Mouse (Mus musculus): Measurements from ENCODE around the gene Lrg1. TPM values are rescaled to one million over a fixed set of nuclear protein-coding genes. Genes with fewer than 3 reads are reported as not detected.

Gene Lrg1
- polyA plus RNA-seq (2014; fragmentation: Nextera tagmentation; extraction: Ambion mirVana), result 0.17 and 0.51 TPM in 2 replicates

DNA sequence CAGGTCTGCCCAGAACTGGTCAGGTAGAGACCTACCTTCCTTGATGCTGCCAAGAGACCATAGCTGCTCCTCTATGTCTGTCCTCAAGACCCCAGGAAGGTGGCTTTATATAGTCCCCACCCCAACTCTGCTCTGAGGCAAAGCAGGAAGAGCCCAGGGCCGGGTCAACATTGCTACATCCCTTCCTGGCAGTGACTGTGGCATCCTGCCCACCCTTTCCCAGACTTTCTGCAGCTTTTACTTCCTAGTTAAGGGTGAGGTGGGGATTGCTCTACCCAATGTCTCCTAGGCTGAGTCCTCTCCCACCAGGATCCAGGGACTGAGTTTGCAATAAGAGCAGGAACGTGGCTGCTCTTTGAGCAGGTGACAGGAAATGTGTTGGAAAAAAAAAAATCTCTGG, at the start of gene Lrg1:
Gene Lrg1 (minus strand): TSS at position 176 of the 400 bp plus-strand sequence.
- Histone ChIP-seq H3K9me3 (ENCODE audit: control insufficient read depth, low read length) (peaks cover 10% of the 10 kb centered on the region), H3K4me3 (ENCODE audit: low read depth, low read length) (no peak within 1 kb of the TSS), H3K4me1 (replicated peaks; ENCODE audit: control insufficient read depth, insufficient read depth, low read length) (peaks cover 10% of the 10 kb centered on the region), H3K9ac (ENCODE audit: low read length) (no peak within 1 kb of the TSS), H3K27me3 (ENCODE audit: control insufficient read depth, insufficient read depth, low read length) (peaks cover 60% of the 10 kb centered on the region), H3K4me2 (ENCODE audit: low read depth, low read length, severe bottlenecking) (no peak within 1 kb of the TSS), H3K27ac (ENCODE audit: low read depth, low read length) (no peak within 1 kb of the TSS), H3K36me3 (ENCODE audit: control insufficient read depth, insufficient read depth, low read length) (no peaks in the 10 kb centered on the region)
- WGBS, result 59% methylated on average over 2 of the region's 2 CpGs
- DNase-seq (ENCODE audit: low spot score), result no peak
- ATAC-seq (replicated peaks; ENCODE audit: low FRiP score), result no peak

GRCm38 (mm10) chr17:56171456-56171855, 49.7 kb upstream of the Lrg1 start:
- no peak overlapping the region for H3K27ac ChIP-seq (ENCODE audit: low read depth, low read length)
- no peak for ATAC-seq (replicated peaks; ENCODE audit: low FRiP score)

DNA sequence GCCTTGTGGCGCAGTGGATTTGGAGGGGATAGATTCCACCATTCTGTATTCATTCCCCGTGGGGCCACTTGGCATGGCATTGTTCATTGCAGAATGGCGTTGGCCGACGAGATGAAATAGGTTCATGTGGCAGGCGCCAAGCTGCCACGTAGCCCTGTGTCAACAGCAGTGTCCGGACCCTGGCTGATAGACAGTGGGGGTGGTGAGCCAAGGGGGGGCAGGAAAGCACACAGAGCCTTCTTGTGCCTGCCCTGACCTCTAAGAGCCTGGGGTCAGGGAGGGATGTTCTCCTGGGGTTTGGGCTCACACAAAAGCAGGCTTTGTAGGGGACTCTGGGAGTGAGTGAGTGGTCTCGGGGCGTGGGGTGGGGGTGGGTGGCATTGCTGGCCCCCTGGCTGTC, 48.8 kb upstream of the Lrg1 start:
- H3K4me3 ChIP-seq (ENCODE audit: low read depth, low read length), result no peak overlapping the region
- no peak for ATAC-seq (replicated peaks; ENCODE audit: low FRiP score)

More at GRCm38 (mm10) chr17:56171456-56171855, 49.7 kb upstream of the Lrg1 start:
- no peaks in the 10 kb centered on the region; the same call in 1 of the 2 replicates for H3K36me3 ChIP-seq (ENCODE audit: control insufficient read depth, insufficient read depth, low read length)
- no peak overlapping the region for H3K9ac ChIP-seq (ENCODE audit: low read length)
- no peak for DNase-seq (ENCODE audit: low spot score)
- WGBS, result 91% methylated on average over 9 of the region's 9 CpGs
- no peak overlapping the region for H3K4me2 ChIP-seq (ENCODE audit: low read depth, low read length, severe bottlenecking)
- peaks cover 8% of the 10 kb centered on the region; the same call in 1 of the 2 replicates for H3K4me1 ChIP-seq (replicated peaks; ENCODE audit: control insufficient read depth, insufficient read depth, low read length)
- H3K27me3 ChIP-seq (ENCODE audit: control insufficient read depth, insufficient read depth, low read length), result no peaks in the 10 kb centered on the region
- no peak overlapping the region for H3K4me3 ChIP-seq (ENCODE audit: low read depth, low read length)
- no peaks in the 10 kb centered on the region for H3K9me3 ChIP-seq (ENCODE audit: control insufficient read depth, low read length)

DNA sequence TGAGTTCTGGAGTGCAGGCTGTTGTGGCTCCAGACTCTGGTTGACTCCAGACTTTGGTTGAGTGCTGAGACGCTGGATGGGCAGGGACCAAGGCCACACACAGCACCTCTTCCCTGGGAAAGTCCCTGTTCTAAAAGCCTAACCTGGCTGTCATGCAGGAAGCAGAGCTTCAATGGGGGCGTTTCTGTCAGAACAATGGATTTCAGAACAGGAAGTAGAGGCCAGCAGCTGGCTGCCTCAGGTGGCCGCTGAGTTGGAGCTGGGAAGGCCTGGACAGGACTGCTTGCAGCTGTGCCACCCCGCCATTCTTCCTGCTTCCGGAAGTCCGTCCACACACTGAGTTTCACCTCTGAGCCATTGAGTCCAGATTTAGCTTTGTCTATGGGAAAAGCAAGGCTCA, 48.0 kb upstream of the Lrg1 start:
- Histone ChIP-seq H3K27ac (ENCODE audit: low read depth, low read length) (peak overlapping the region; percentile 25; the same call in 1 of the 2 replicates), H3K9me3 (ENCODE audit: control insufficient read depth, low read length) (no peaks in the 10 kb centered on the region), H3K9ac (ENCODE audit: low read length) (no peak overlapping the region), H3K4me2 (ENCODE audit: low read depth, low read length, severe bottlenecking) (no peak overlapping the region), H3K4me1 (replicated peaks; ENCODE audit: control insufficient read depth, insufficient read depth, low read length) (peaks cover 8% of the 10 kb centered on the region; the same call in 1 of the 2 replicates), H3K4me3 (ENCODE audit: low read depth, low read length) (no peak overlapping the region), H3K36me3 (ENCODE audit: control insufficient read depth, insufficient read depth, low read length) (no peaks in the 10 kb centered on the region), H3K27me3 (ENCODE audit: control insufficient read depth, insufficient read depth, low read length) (no peaks in the 10 kb centered on the region)
- no peak for ATAC-seq (replicated peaks; ENCODE audit: low FRiP score)
- no peak for DNase-seq (ENCODE audit: low spot score)
- 69% methylated on average over 6 of the region's 6 CpGs for WGBS

More for the DNA sequence above, 48.8 kb upstream of the Lrg1 start:
- H3K4me2 ChIP-seq (ENCODE audit: low read depth, low read length, severe bottlenecking), result no peak overlapping the region
- H3K9me3 ChIP-seq (ENCODE audit: control insufficient read depth, low read length), result no peaks in the 10 kb centered on the region
- peaks cover 8% of the 10 kb centered on the region; the same call in 1 of the 2 replicates for H3K4me1 ChIP-seq (replicated peaks; ENCODE audit: control insufficient read depth, insufficient read depth, low read length)
- no peak overlapping the region; the same call in 1 of the 2 replicates for H3K27ac ChIP-seq (ENCODE audit: low read depth, low read length)
- H3K36me3 ChIP-seq (ENCODE audit: control insufficient read depth, insufficient read depth, low read length), result no peaks in the 10 kb centered on the region
- WGBS, result 26% methylated on average over 10 of the region's 10 CpGs
- H3K9ac ChIP-seq (ENCODE audit: low read length), result no peak overlapping the region; the same call in 1 of the 2 replicates
- H3K27me3 ChIP-seq (ENCODE audit: control insufficient read depth, insufficient read depth, low read length), result no peaks in the 10 kb centered on the region
- no peak for DNase-seq (ENCODE audit: low spot score)

GRCm38 (mm10) chr17:56165671-56166070, 43.9 kb upstream of the Lrg1 start:
- no peaks in the 10 kb centered on the region for H3K36me3 ChIP-seq (ENCODE audit: control insufficient read depth, insufficient read depth, low read length)
- no peaks in the 10 kb centered on the region for H3K9me3 ChIP-seq (ENCODE audit: control insufficient read depth, low read length)
- 75% methylated on average over 11 of the region's 11 CpGs for WGBS
- no peak overlapping the region for H3K4me2 ChIP-seq (ENCODE audit: low read depth, low read length, severe bottlenecking)
- H3K27me3 ChIP-seq (ENCODE audit: control insufficient read depth, insufficient read depth, low read length), result peaks cover 3% of the 10 kb centered on the region; the same call in 1 of the 2 replicates
- ATAC-seq (replicated peaks; ENCODE audit: low FRiP score) (no peak), DNase-seq (ENCODE audit: low spot score) (no peak)
- H3K4me1 ChIP-seq (replicated peaks; ENCODE audit: control insufficient read depth, insufficient read depth, low read length), result peaks cover 16% of the 10 kb centered on the region
- no peak overlapping the region for H3K4me3 ChIP-seq (ENCODE audit: low read depth, low read length)
- no peak overlapping the region for H3K9ac ChIP-seq (ENCODE audit: low read length)
- H3K27ac ChIP-seq (ENCODE audit: low read depth, low read length), result 0 out of 2 replicates have a peak overlapping the region, but pooled peaks have one; percentile 3

DNA sequence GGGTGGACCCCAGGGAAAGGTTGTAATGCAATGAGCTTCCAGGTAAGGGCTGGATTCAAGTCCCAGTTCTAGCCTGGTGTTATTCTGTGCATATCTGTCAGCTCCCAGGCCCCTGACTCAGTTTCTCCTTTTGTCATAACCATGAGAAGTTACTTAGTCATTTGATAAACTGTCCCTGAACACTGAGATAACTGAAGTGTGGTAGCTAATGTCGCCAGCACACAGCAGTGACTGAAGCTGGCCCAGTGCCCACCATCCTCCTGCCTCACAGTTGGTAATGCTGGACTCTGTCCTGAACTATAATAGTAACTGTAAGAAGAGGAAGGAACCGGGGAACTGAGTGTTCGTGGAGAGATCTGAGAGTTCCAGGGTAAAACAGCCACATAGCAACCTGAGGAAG, 42.7 kb upstream of the Lrg1 start:
- DNase-seq (ENCODE audit: low spot score) (no peak), ATAC-seq (replicated peaks; ENCODE audit: low FRiP score) (no peak)
- 78% methylated on average over 3 of the region's 3 CpGs for WGBS
- H3K27ac ChIP-seq (ENCODE audit: low read depth, low read length), result no peak overlapping the region
- H3K27me3 ChIP-seq (ENCODE audit: control insufficient read depth, insufficient read depth, low read length), result peaks cover 3% of the 10 kb centered on the region; the same call in 1 of the 2 replicates
- H3K4me2 ChIP-seq (ENCODE audit: low read depth, low read length, severe bottlenecking), result no peak overlapping the region
- no peaks in the 10 kb centered on the region for H3K9me3 ChIP-seq (ENCODE audit: control insufficient read depth, low read length)
- no peaks in the 10 kb centered on the region for H3K36me3 ChIP-seq (ENCODE audit: control insufficient read depth, insufficient read depth, low read length)
- no peak overlapping the region for H3K4me3 ChIP-seq (ENCODE audit: low read depth, low read length)
- peaks cover 10% of the 10 kb centered on the region; the same call in 1 of the 2 replicates for H3K4me1 ChIP-seq (replicated peaks; ENCODE audit: control insufficient read depth, insufficient read depth, low read length)
- no peak overlapping the region for H3K9ac ChIP-seq (ENCODE audit: low read length)

- H3K4me2 ChIP-seq (ENCODE audit: low read depth, low read length, severe bottlenecking), result no peak overlapping the region
- H3K9me3 ChIP-seq (ENCODE audit: control insufficient read depth, low read length), result no peaks in the 10 kb centered on the region
- H3K27ac ChIP-seq (ENCODE audit: low read depth, low read length), result no peak overlapping the region
- no peak overlapping the region for H3K4me3 ChIP-seq (ENCODE audit: low read depth, low read length)
- 84% methylated on average over 6 of the region's 6 CpGs for WGBS
- H3K27me3 ChIP-seq (ENCODE audit: control insufficient read depth, insufficient read depth, low read length), result peaks cover 3% of the 10 kb centered on the region; the same call in 1 of the 2 replicates
- ATAC-seq (replicated peaks; ENCODE audit: low FRiP score) (no peak), DNase-seq (ENCODE audit: low spot score) (no peak)
- no peak overlapping the region for H3K9ac ChIP-seq (ENCODE audit: low read length)
- no peaks in the 10 kb centered on the region for H3K36me3 ChIP-seq (ENCODE audit: control insufficient read depth, insufficient read depth, low read length)
- H3K4me1 ChIP-seq (replicated peaks; ENCODE audit: control insufficient read depth, insufficient read depth, low read length), result peaks cover 10% of the 10 kb centered on the region; the same call in 1 of the 2 replicates
These were observed 41.8 kb upstream of the Lrg1 start for GRCm38 (mm10) chr17:56163523-56164102.

DNA sequence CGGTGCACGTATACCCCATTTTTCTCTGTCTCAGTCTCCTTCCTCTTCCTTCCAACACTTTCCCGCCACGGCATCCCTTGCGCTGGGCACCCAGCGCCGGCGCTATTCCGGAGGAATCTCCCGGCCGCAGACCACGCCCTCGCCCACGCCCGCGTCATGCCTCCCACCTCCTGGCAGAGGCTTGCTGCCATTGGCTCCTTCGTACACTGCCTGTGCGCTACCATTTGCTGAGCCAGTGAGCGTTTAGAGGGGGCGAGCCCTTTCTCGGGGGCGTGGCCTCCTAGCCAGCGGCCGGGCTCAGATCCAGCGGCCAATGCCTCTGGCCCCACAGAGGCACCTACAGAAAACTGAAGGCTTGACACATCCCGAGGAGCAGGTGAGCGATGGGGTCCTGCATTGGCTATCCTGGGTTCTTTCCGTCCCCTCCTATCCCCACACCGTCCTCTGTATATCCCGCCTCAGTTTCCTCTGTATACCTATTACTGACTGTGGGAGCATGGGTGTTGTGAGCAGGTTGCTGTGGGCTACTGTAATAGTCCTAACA, 40.5 kb upstream of the Lrg1 start, which contains the start of gene Tnfaip8l1:
Gene Tnfaip8l1 (plus strand): TSS at position 247 of the 544 bp plus-strand sequence.
- Histone ChIP-seq H3K9me3 (ENCODE audit: control insufficient read depth, low read length) (no peaks in the 10 kb centered on the region), H3K27ac (ENCODE audit: low read depth, low read length) (no peak within 1 kb of the TSS), H3K4me3 (ENCODE audit: low read depth, low read length) (peak within 1 kb of the TSS; percentile 37), H3K4me1 (replicated peaks; ENCODE audit: control insufficient read depth, insufficient read depth, low read length) (peaks cover 10% of the 10 kb centered on the region; the same call in 1 of the 2 replicates), H3K36me3 (ENCODE audit: control insufficient read depth, insufficient read depth, low read length) (no peaks in the 10 kb centered on the region), H3K9ac (ENCODE audit: low read length) (peak within 1 kb of the TSS; percentile 45), H3K4me2 (ENCODE audit: low read depth, low read length, severe bottlenecking) (peak within 1 kb of the TSS; percentile 56), H3K27me3 (ENCODE audit: control insufficient read depth, insufficient read depth, low read length) (peaks cover 3% of the 10 kb centered on the region; the same call in 1 of the 2 replicates)
- WGBS, result under 1% methylated on average over 30 of the region's 30 CpGs
- DNase-seq (ENCODE audit: low spot score) (peak; percentile 97), ATAC-seq (replicated peaks; ENCODE audit: low FRiP score) (peak; percentile 97)

Measured in forebrain, embryonic 11.5 days (tissue).